Mouse (Mus musculus) hindbrain, embryonic 14.5 days (tissue): ENCODE results near the gene Soga1. TPM values are rescaled to one million over a fixed set of nuclear protein-coding genes. Genes with fewer than 3 reads are reported as not detected.

Experiments used
- ATAC-seq: fragments of 200-750 bp; cut with Nextera tagmentation; 2 replicates; pipeline ENCODE4 v1.8.0; 2017; ENCODE audit warnings: moderate number of reproducible peaks, mild to moderate bottlenecking, moderate TSS enrichment, moderate library complexity; ENCODE audit not compliant: low FRiP score
- DNase-seq: peaks from one replicate; pipeline ENCODE4 v3.0.0-alpha.2; 2015; ENCODE audit warnings: low spot score
- H3K27ac ChIP-seq: fragments of 300-500 bp; sonication (generic); 2 replicates; pipeline ENCODE4 v1.5.1; 2014; ENCODE audit warnings: mild to moderate bottlenecking, moderate library complexity
- H3K27me3 ChIP-seq: fragments of 300-500 bp; sonication (generic); 2 replicates; pipeline ENCODE4 v1.6.1; 2014; ENCODE audit warnings: mild to moderate bottlenecking, low read length, mixed read lengths; ENCODE audit not compliant: control insufficient read depth, insufficient read depth
- H3K36me3 ChIP-seq: fragments of 300-500 bp; sonication (generic); replicated peaks from 2 replicates; pipeline ENCODE4 v1.6.1; 2014; ENCODE audit not compliant: control insufficient read depth, insufficient read depth
- H3K4me1 ChIP-seq: fragments of 300-500 bp; sonication (generic); replicated peaks from 2 replicates; pipeline ENCODE4 v1.6.1; 2014; ENCODE audit warnings: antibody characterized with exemption, low read length, mixed read lengths; ENCODE audit not compliant: control insufficient read depth, insufficient read depth
- H3K4me2 ChIP-seq: fragments of 300-500 bp; sonication (generic); replicated peaks from 2 replicates; pipeline ENCODE4 v1.6.1; 2014; ENCODE audit warnings: mild to moderate bottlenecking, moderate library complexity
- H3K4me3 ChIP-seq: fragments of 300-500 bp; sonication (generic); replicated peaks from 2 replicates; pipeline ENCODE4 v1.5.1; 2014; ENCODE audit warnings: mild to moderate bottlenecking, low read length
- H3K9ac ChIP-seq: fragments of 300-500 bp; sonication (generic); 2 replicates; pipeline ENCODE4 v1.6.1; 2014
- H3K9me3 ChIP-seq: fragments of 300-500 bp; sonication (generic); 2 replicates; pipeline ENCODE4 v1.6.1; 2016; ENCODE audit warnings: low read length; ENCODE audit not compliant: control insufficient read depth
- WGBS: fragments of 180-500 bp; shearing (Covaris S2); extraction: QIAGEN DNeasy Blood & Tissue Kit; methylation state at CpG from one replicate; pipeline ENCODE4 v1.1.7; 2014; 5-methylcytosine and 5-hydroxymethylcytosine counted together
- polyA plus RNA-seq: library from polyadenylated mRNA; unstranded; fragments of >200 nt; fragmentation: Nextera tagmentation; extraction: Ambion mirVana; gene quantifications from 2 replicates; pipeline ENCODE4 v1.2.1, GENCODE M21; 2014

The Soga1 gene
- polyA plus RNA-seq, 1 experiment from 2014 or later, result 9.7 TPM

GRCm38 (mm10) chr2:157084831-157085585 lies 6.0 kb upstream of the Soga1 start:
- ATAC-seq (no peak), DNase-seq (no peak)
- Histone ChIP-seq H3K27me3 (no peaks in the 10 kb centered on the region), H3K4me3 (no peak overlapping the region), H3K9ac (no peak overlapping the region), H3K36me3 (no peaks in the 10 kb centered on the region), H3K27ac (no peak overlapping the region), H3K4me1 (0 out of 2 replicates have a peak, but pooled peaks cover under 1% of the 10 kb centered on the region), H3K4me2 (no peak overlapping the region), H3K9me3 (no peaks in the 10 kb centered on the region)
- WGBS, result 87% methylated on average over 7 of the region's 7 CpGs

DNA sequence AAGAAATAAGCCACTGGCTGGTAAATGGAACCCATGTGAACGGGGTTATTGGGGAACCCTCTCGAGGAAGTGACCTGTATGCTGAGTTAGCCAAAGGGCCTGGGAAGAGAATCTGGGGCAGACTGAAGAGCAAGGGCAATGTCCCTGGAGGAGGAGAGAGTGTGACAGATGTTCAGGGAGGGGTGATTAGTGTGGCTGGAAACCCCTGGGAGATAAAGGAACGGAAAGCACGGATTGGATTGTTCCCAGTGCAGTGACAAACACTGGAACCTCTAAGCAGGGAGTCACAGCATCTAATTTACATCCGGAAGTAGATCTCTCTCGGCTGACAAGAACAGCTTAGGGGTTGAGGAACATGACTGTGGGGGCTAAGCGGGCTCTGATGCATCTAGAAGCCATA lies 2.9 kb upstream of the Soga1 start:
- 27% methylated on average over 7 of the region's 7 CpGs for WGBS
- Histone ChIP-seq H3K4me3 (no peak overlapping the region), H3K4me2 (no peak overlapping the region), H3K27me3 (no peaks in the 10 kb centered on the region), H3K9me3 (no peaks in the 10 kb centered on the region), H3K9ac (no peak overlapping the region), H3K27ac (0 out of 2 replicates have a peak overlapping the region, but pooled peaks have one; percentile 26), H3K36me3 (no peaks in the 10 kb centered on the region), H3K4me1 (peaks cover 10% of the 10 kb centered on the region)
- DNase-seq, result no peak
- no peak for ATAC-seq

GRCm38 (mm10) chr2:157081331-157081730 lies 2.3 kb upstream of the Soga1 start:
- 92% methylated on average over 8 of the region's 8 CpGs for WGBS

DNA sequence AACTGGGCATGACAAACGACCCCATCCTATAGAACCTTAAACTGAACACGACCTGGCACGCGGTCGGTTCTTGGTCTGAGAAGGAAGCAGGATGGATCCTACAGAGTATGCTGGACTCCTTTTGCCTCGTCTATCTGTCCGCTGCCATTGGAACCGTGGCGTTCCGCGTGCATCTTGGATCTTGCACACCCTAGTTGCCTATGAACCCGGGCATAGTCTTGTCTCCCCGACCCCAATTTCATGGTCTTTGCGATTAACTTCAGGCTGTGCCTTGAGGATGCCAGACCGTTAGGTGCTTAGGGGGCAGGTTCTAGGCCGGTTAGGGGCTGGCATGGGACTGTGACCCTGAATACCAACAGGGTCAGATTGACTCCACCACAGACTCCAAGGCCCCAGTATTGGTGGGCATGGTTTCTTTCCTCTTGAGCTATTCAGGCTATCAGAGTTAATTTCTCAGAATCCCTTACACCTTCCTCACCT lies 687 bp upstream of the Soga1 start:
- no peak for ATAC-seq
- Histone ChIP-seq H3K9me3 (no peaks in the 10 kb centered on the region), H3K4me1 (peaks cover 33% of the 10 kb centered on the region), H3K4me3 (peak overlapping the region; percentile 96), H3K27ac (peak overlapping the region; percentile 98), H3K9ac (peak overlapping the region; percentile 99), H3K4me2 (peak overlapping the region; percentile 93), H3K36me3 (0 out of 2 replicates have a peak, but pooled peaks cover 6% of the 10 kb centered on the region), H3K27me3 (no peaks in the 10 kb centered on the region)
- DNase-seq, result no peak
- WGBS, result 5% methylated on average over 16 of the region's 16 CpGs

More at GRCm38 (mm10) chr2:157081331-157081730, 2.3 kb upstream of the Soga1 start:
- DNase-seq (no peak), ATAC-seq (no peak)
- no peak overlapping the region for H3K27ac ChIP-seq
- no peak overlapping the region for H3K4me2 ChIP-seq
- H3K36me3 ChIP-seq, result 0 out of 2 replicates have a peak, but pooled peaks cover 4% of the 10 kb centered on the region
- H3K27me3 ChIP-seq, result no peaks in the 10 kb centered on the region
- H3K9me3 ChIP-seq, result no peaks in the 10 kb centered on the region
- H3K4me3 ChIP-seq, result no peak overlapping the region
- H3K4me1 ChIP-seq, result peaks cover 17% of the 10 kb centered on the region
- H3K9ac ChIP-seq, result no peak overlapping the region

DNA sequence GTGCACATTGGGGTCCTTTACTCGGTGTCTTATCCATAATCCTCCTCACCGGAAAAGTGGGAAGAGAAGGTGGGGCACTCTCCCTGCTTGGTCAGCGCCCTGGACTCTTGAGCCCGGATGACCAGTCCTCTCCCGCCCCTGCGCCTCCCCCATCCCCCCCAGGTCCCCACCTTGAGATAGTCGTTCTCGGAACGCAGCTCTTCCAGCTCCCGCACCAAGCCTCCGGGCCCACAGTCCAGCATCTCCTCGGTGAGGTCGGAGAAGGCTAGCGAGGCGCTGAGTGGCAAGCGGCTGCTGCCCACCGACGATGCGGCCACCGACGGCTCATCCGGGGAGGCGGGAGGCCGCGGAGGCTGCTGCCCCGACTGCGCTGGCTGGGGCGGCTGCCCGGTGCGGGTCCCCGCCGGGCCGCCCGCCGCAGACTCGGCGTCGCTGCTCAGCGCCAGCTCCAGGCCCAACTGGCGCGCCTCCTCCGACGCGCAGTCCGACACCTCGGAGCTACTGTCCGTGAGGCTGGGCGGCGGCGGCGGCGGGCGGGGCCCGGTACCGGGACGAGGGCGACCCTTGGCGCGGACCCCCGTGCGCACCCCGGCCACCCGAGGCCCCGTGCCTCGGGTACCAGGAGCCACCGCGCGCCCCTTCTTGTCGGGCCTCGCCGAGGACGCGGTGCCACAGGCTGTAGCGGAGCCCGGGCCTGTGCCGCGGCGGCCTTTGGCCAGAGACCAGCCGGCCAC lies 828 bp downstream of the Soga1 start:
- under 1% methylated on average over 66 of the region's 79 CpGs for WGBS
- ATAC-seq (peak; percentile 18; the same call in 1 of the 2 replicates), DNase-seq (no peak)
- H3K4me1 ChIP-seq, result peaks cover 48% of the 10 kb centered on the region
- H3K36me3 ChIP-seq, result peaks cover 13% of the 10 kb centered on the region
- H3K9ac ChIP-seq, result peak overlapping the region; percentile 99
- peak overlapping the region; percentile 93 for H3K4me2 ChIP-seq
- H3K27me3 ChIP-seq, result no peaks in the 10 kb centered on the region
- peak overlapping the region; percentile 98 for H3K27ac ChIP-seq
- no peaks in the 10 kb centered on the region for H3K9me3 ChIP-seq
- peak overlapping the region; percentile 96 for H3K4me3 ChIP-seq

DNA sequence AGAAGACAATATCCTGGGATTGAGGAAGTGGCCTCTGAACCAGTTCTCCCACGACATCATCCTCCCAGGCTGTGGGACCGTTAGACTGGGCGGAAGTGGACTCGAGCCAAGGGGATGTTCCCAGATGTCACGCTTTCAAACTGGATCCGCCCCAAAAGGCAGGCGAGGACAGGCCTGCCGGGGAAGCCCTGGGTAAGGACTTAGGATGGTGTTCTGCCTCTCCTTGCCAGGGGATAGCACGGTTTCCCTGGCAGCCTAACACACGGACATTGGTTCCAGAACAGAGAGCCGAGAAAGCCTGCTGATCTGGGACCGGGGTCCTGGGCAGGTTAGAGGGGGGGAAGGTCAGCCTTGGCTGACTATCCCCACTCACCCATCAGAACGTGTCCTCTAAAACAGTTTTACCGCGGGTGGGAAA lies 1.4 kb downstream of the Soga1 start:
- no peaks in the 10 kb centered on the region for H3K9me3 ChIP-seq
- H3K4me3 ChIP-seq, result peak overlapping the region; percentile 96
- peak overlapping the region; percentile 93 for H3K4me2 ChIP-seq
- DNase-seq (peak; percentile 59), ATAC-seq (peak; percentile 4; the same call in 1 of the 2 replicates)
- H3K27me3 ChIP-seq, result no peaks in the 10 kb centered on the region
- H3K9ac ChIP-seq, result peak overlapping the region; percentile 99
- under 1% methylated on average over 15 of the region's 15 CpGs for WGBS
- H3K27ac ChIP-seq, result peak overlapping the region; percentile 98
- peaks cover 19% of the 10 kb centered on the region for H3K36me3 ChIP-seq
- peaks cover 48% of the 10 kb centered on the region for H3K4me1 ChIP-seq

GRCm38 (mm10) chr2:157077160-157077559 lies 1.9 kb downstream of the Soga1 start:
- DNase-seq, result peak; percentile 51
- 6% methylated on average over 5 of the region's 5 CpGs for WGBS

DNA sequence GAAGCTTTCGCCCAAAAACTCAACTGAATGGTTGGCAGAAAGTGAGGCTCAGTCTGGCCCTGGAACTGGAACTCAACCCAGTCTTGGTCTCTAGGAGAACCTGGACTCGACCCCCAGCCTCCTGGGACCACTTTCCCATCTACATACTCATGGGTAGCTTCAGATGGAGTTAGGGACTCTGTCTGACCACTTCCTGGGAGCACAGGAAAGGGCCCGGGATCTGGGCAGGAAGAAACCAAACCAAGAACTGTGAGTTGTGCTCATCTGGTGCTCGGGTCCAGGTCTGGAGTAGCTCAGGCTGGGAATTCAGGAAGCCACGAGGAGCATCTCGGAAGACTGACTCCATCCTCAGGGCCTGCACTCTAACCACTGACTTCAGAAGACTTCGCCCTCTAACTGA lies 2.5 kb downstream of the Soga1 start:
- H3K4me1 ChIP-seq, result peaks cover 59% of the 10 kb centered on the region
- DNase-seq (no peak), ATAC-seq (no peak)
- peak overlapping the region; percentile 96 for H3K4me3 ChIP-seq
- 85% methylated on average over 7 of the region's 7 CpGs for WGBS
- peak overlapping the region; percentile 99 for H3K9ac ChIP-seq
- H3K27me3 ChIP-seq, result no peaks in the 10 kb centered on the region
- H3K9me3 ChIP-seq, result no peaks in the 10 kb centered on the region
- H3K4me2 ChIP-seq, result peak overlapping the region; percentile 93
- peaks cover 21% of the 10 kb centered on the region for H3K36me3 ChIP-seq
- H3K27ac ChIP-seq, result no peak overlapping the region

More at GRCm38 (mm10) chr2:157077160-157077559, 1.9 kb downstream of the Soga1 start:
- no peaks in the 10 kb centered on the region for H3K27me3 ChIP-seq
- H3K9ac ChIP-seq, result peak overlapping the region; percentile 99
- H3K4me1 ChIP-seq, result peaks cover 53% of the 10 kb centered on the region
- no peak for ATAC-seq
- peak overlapping the region; percentile 96 for H3K4me3 ChIP-seq
- peak overlapping the region; percentile 98; the same call in 1 of the 2 replicates for H3K27ac ChIP-seq
- peaks cover 21% of the 10 kb centered on the region for H3K36me3 ChIP-seq
- peak overlapping the region; percentile 93 for H3K4me2 ChIP-seq
- H3K9me3 ChIP-seq, result no peaks in the 10 kb centered on the region

GRCm38 (mm10) chr2:157075685-157076084 lies 3.4 kb downstream of the Soga1 start:
- DNase-seq, result no peak
- Histone ChIP-seq H3K27ac (no peak overlapping the region), H3K4me1 (peaks cover 68% of the 10 kb centered on the region)

More at GRCm38 (mm10) chr2:157075685-157076084, 3.4 kb downstream of the Soga1 start:
- Histone ChIP-seq H3K9ac (peak overlapping the region; percentile 99), H3K27me3 (no peaks in the 10 kb centered on the region), H3K4me3 (peak overlapping the region; percentile 96), H3K4me2 (peak overlapping the region; percentile 93), H3K36me3 (peaks cover 21% of the 10 kb centered on the region), H3K9me3 (no peaks in the 10 kb centered on the region)
- WGBS, result 57% methylated on average over 3 of the region's 3 CpGs
- no peak for ATAC-seq
